Mouse (Mus musculus) stomach, postnatal 0 days (tissue): ENCODE measurements around the gene Klhdc7b. TPM values are rescaled to one million over a fixed set of nuclear protein-coding genes. Genes with fewer than 3 reads are reported as not detected.

Source experiments
- ATAC-seq: fragments of 200-750 bp; cut with Nextera tagmentation; 2 replicates; pipeline ENCODE4 v1.8.0; 2017; ENCODE audit not compliant: low FRiP score, low TSS enrichment
- DNase-seq: peaks from one replicate; pipeline ENCODE4 v3.0.0-alpha.2; 2016; ENCODE audit warnings: low spot score
- H3K27ac ChIP-seq: fragments of 300-500 bp; sonication (generic); replicated peaks from 2 replicates; pipeline ENCODE4 v1.5.1; 2014; ENCODE audit warnings: mild to moderate bottlenecking, control low read depth
- H3K27me3 ChIP-seq: fragments of 300-500 bp; sonication (generic); 2 replicates; pipeline ENCODE4 v1.6.1; 2014; ENCODE audit warnings: low read length; ENCODE audit not compliant: control insufficient read depth, insufficient read depth
- H3K36me3 ChIP-seq: fragments of 300-500 bp; sonication (generic); 2 replicates; pipeline ENCODE4 v1.6.1; 2014; ENCODE audit warnings: low read length, mixed read lengths; ENCODE audit not compliant: control insufficient read depth, insufficient read depth
- H3K4me1 ChIP-seq: fragments of 300-500 bp; sonication (generic); replicated peaks from 2 replicates; pipeline ENCODE4 v1.6.1; 2014; ENCODE audit warnings: antibody characterized with exemption; ENCODE audit not compliant: control insufficient read depth, insufficient read depth
- H3K4me2 ChIP-seq: fragments of 300-500 bp; sonication (generic); replicated peaks from 2 replicates; pipeline ENCODE4 v1.6.1; 2014; ENCODE audit warnings: low read depth, mild to moderate bottlenecking, control low read depth, moderate library complexity
- H3K4me3 ChIP-seq: fragments of 300-500 bp; sonication (generic); 2 replicates; pipeline ENCODE4 v1.5.1; 2014; ENCODE audit warnings: low read depth, low read length, control low read depth
- H3K9ac ChIP-seq: fragments of 300-500 bp; sonication (generic); 2 replicates; pipeline ENCODE4 v1.6.1; 2014; ENCODE audit warnings: mild to moderate bottlenecking, low read length, control low read depth, mixed read lengths
- H3K9me3 ChIP-seq: fragments of 300-500 bp; sonication (generic); 2 replicates; pipeline ENCODE4 v1.6.1; 2016; ENCODE audit warnings: low read length; ENCODE audit not compliant: control insufficient read depth
- CTCF ChIP-seq: IDR thresholded peaks from 2 replicates; pipeline ENCODE4 v1.5.1; 2016; ENCODE audit warnings: antibody characterized with exemption, low read depth, mild to moderate bottlenecking, moderate library complexity
- EP300 ChIP-seq: optimal IDR thresholded peaks from 2 replicates; pipeline ENCODE3; 2016; ENCODE audit warnings: antibody characterized with exemption
- WGBS: fragments of 180-500 bp; shearing (Covaris S2); extraction: QIAGEN DNeasy Blood & Tissue Kit; methylation state at CpG from one replicate; pipeline ENCODE4 v1.1.7; 2014; 5-methylcytosine and 5-hydroxymethylcytosine counted together
- polyA plus RNA-seq: library from polyadenylated mRNA; unstranded; fragments of >200 nt; fragmentation: Nextera tagmentation; extraction: Ambion mirVana; gene quantifications from 2 replicates; pipeline ENCODE4 v1.2.1, GENCODE M21; 2015

Gene Klhdc7b
- polyA plus RNA-seq, 1 experiment from 2014 or later = not detected

DNA sequence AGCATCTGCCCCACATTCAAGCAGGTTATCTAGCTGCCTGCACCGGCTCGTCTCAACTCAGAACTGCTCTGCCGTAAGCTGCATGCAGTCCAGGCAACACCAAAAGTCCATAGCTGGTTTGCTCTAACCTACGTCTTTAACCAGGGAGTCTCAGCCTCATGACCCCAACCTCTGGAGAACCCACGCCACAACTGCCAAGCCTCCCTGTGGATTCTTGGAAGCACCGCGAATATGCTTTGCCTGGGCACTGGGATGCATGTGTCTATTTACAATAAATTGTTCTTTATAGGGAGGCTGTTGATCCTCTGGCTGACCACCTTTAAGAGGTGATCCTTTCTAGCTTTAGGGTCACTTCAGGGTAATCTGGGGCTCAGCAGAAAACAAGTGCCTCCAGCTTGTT, 12.2 kb upstream of the Klhdc7b start:
- peaks cover 2% of the 10 kb centered on the region; the same call in 1 of the 2 replicates for H3K4me1 ChIP-seq
- no peak overlapping the region for H3K9ac ChIP-seq
- ATAC-seq (no peak), DNase-seq (no peak)
- H3K27me3 ChIP-seq = no peaks in the 10 kb centered on the region
- 79% methylated on average over 7 of the region's 7 CpGs for WGBS
- peaks cover 28% of the 10 kb centered on the region for H3K36me3 ChIP-seq
- no peak overlapping the region for H3K4me3 ChIP-seq
- H3K27ac ChIP-seq = no peak overlapping the region
- H3K9me3 ChIP-seq = no peaks in the 10 kb centered on the region
- H3K4me2 ChIP-seq = peak overlapping the region; percentile 90; the same call in 1 of the 2 replicates
- no peak for TF ChIP-seq EP300
- no peak for TF ChIP-seq CTCF

DNA sequence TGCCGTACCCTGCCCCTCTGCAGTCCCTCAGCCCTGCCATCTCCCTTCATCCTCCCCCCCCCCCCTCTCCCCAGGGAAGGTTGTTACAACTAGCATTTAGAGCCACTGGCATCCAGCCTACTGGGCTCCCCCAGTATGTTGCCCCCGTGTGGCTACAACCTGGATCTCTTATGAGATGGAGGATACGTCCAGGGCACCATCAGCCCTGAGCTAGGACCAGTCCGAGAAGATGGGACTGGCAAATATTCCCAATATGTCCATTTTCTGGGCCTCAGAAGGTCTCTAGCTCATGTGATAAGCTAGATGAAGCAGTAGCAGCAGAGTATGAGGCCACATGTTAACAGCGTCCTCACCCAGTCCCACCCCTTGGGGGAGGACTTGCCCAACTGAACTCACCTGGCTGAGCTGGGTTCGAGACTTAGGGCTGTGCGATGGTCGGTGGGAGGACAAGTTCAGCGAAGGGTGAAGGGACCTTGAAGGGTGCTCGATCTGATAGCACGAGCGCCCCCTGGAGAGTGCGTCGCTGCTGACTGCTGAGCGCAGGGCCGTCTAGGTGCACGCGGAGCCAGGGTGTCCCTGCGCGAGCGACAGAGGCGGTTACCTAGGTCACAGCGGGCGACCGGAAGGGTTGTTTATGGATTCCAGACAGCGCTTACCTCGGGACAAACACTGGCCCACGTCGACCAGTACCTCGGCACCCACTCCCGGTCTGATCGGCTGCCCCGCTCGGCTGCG, 11.5 kb upstream of the Klhdc7b start:
- TF ChIP-seq CTCF (peak; percentile 74), EP300 (no peak)
- DNase-seq (peak; percentile 88), ATAC-seq (peak; percentile 83)
- H3K36me3 ChIP-seq = peaks cover 26% of the 10 kb centered on the region
- peak overlapping the region; percentile 90 for H3K4me2 ChIP-seq
- H3K9me3 ChIP-seq = no peaks in the 10 kb centered on the region
- WGBS = under 1% methylated on average over 35 of the region's 35 CpGs
- peaks cover 4% of the 10 kb centered on the region for H3K27me3 ChIP-seq
- peak overlapping the region; percentile 66 for H3K9ac ChIP-seq
- H3K27ac ChIP-seq = peak overlapping the region; percentile 87
- H3K4me3 ChIP-seq = peak overlapping the region; percentile 58
- H3K4me1 ChIP-seq = peaks cover 2% of the 10 kb centered on the region; the same call in 1 of the 2 replicates

DNA sequence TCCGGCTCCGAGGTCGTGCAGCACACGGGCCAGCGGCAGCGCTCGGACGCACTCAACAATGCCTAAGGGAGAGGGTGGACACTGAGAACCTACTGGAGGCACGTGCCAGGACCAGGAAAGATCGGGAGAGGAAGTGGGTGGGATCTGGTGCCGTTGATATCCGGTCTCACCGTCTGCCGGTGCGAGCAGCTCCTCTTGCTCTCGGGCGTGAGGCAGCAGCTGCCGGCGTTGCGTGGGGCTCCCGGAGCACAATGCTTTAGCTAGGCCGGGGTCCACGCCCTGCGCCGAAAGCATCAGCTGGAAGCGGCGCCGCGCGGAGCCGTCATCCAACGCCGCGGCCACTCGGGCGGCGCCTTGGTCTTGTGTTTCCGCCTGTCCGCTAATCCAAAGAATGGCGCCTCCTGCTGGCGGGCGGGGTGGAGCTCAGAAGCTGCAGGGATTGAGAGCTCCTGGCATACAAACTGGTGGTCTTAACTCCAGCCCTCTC, 10.9 kb upstream of the Klhdc7b start, which contains the start of gene Sco2:
TSS of gene Sco2 (minus strand) at position 85 of the 487 bp plus-strand sequence.
- H3K9ac ChIP-seq = peak within 1 kb of the TSS; percentile 66
- peak within 1 kb of the TSS; percentile 58 for H3K4me3 ChIP-seq
- H3K36me3 ChIP-seq = peaks cover 20% of the 10 kb centered on the region
- under 1% methylated on average over 42 of the region's 42 CpGs for WGBS
- H3K4me1 ChIP-seq = peaks cover 2% of the 10 kb centered on the region; the same call in 1 of the 2 replicates
- ATAC-seq (peak; percentile 79), DNase-seq (peak; percentile 95)
- TF ChIP-seq CTCF = peak; percentile 86
- no peak for TF ChIP-seq EP300
- H3K9me3 ChIP-seq = no peaks in the 10 kb centered on the region
- peaks cover 5% of the 10 kb centered on the region for H3K27me3 ChIP-seq
- H3K4me2 ChIP-seq = peak within 1 kb of the TSS; percentile 90
- H3K27ac ChIP-seq = peak within 1 kb of the TSS; percentile 87

DNA sequence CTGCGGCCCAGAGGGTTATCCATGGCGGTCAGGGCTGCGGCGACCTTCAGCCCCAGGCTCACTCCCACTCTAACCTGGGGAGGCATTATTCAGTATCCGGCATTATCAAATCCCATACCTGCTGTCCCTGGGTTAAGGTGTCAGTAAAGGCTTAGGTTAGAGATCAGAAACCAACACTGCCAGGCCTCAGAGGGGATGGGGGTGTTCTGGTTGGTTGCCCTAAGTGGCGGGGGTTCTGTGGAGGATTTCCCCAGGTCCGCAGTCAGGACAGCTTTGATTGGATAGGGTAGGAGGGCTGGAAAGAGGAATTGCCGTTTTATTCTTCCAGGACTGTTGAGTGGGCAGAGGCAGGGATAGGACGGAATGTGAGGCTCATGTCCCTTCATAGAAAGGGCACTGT, 10.4 kb upstream of the Klhdc7b start:
- Histone ChIP-seq H3K4me3 (peak overlapping the region; percentile 58), H3K4me2 (peak overlapping the region; percentile 90), H3K27me3 (peaks cover 7% of the 10 kb centered on the region), H3K9me3 (no peaks in the 10 kb centered on the region), H3K9ac (peak overlapping the region; percentile 66), H3K27ac (peak overlapping the region; percentile 87; the same call in 1 of the 2 replicates), H3K4me1 (peaks cover 4% of the 10 kb centered on the region; the same call in 1 of the 2 replicates), H3K36me3 (peaks cover 17% of the 10 kb centered on the region)
- ATAC-seq (no peak), DNase-seq (no peak)
- no peak for TF ChIP-seq EP300
- no peak for TF ChIP-seq CTCF
- WGBS = 51% methylated on average over 9 of the region's 9 CpGs

DNA sequence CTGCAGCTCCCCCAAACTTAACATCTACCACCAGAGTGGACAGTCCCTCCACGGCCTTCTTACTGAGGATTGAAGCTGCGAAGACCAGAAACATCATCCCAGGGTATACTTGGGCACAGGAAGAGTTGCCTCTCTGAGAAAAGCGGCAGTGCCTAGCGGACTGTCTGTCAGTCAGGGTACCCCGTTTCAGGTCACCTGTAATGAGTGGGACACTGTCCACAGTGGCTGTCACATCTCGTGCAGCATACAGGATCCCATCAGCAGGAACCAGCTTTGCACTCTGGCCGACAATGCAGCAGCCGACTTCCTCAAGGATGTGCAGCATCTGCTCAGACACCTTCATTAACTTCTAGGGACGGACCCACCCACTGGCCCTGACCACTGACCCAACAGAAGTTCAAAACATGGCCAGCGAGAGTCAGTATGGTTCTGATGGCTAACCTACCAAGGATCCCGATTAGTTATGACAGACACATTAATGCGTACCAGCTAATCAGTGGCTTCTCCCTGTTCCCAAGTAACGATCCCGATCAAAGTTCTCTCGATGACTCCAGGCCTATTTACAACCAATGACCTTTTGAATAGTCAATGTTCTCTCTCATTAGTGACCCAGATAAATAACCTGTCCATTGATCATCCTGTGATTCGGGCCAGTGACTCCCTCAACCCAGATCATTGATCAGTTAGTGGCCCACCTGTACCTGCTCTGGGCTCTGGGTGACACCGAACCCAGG, 9.7 kb upstream of the Klhdc7b start:
- H3K4me2 ChIP-seq = no peak overlapping the region
- no peak for DNase-seq
- no peak overlapping the region for H3K4me3 ChIP-seq
- H3K9ac ChIP-seq = no peak overlapping the region
- WGBS = 93% methylated on average over 17 of the region's 17 CpGs
- no peak for ATAC-seq
- peaks cover 4% of the 10 kb centered on the region; the same call in 1 of the 2 replicates for H3K4me1 ChIP-seq
- TF ChIP-seq CTCF (no peak), EP300 (no peak)
- H3K9me3 ChIP-seq = no peaks in the 10 kb centered on the region
- peaks cover 8% of the 10 kb centered on the region for H3K27me3 ChIP-seq
- H3K27ac ChIP-seq = no peak overlapping the region
- H3K36me3 ChIP-seq = peaks cover 11% of the 10 kb centered on the region
